Mouse (Mus musculus) gastrocnemius, postnatal 10 days (tissue): ENCODE data around the gene Erfe. TPM values are rescaled to one million over a fixed set of nuclear protein-coding genes. Genes with fewer than 3 reads are reported as not detected.

Experiments
- total RNA-seq, 2 experiments: library from RNA; stranded (reverse); gene quantifications; 2 replicates each; pipeline ENCODE4 v1.2.3; 2021

Erfe gene
- total RNA-seq, 2 experiments from 2014 or later: 1.1 to 1.3 TPM

Other genes starting within 250 kb of the Erfe start
- gene Rbm44, start 221.3 kb upstream of the Erfe start, total RNA-seq: under 1 TPM in 1 of 2 experiments, not detected in 1; 0.16 TPM
- 10 to 100 TPM; 43.7 to 47.1 TPM for gene Ramp1, start 186.6 kb upstream of the Erfe start, total RNA-seq
- gene Ube2f, start 116.1 kb upstream of the Erfe start, total RNA-seq: 10 to 100 TPM; 56.3 to 57.2 TPM
- gene Scly, start 68.1 kb upstream of the Erfe start, total RNA-seq: 10 to 100 TPM; 11.5 to 12.4 TPM
- gene Espnl, start 44.4 kb upstream of the Erfe start, total RNA-seq: under 1 TPM; 0.12 to 0.27 TPM
- 10 to 100 TPM; 70.3 to 75.2 TPM for gene Klhl30, start 15.4 kb upstream of the Erfe start, total RNA-seq
- 10 to 100 TPM; 48.2 to 49.3 TPM for gene Ilkap, start 32.4 kb downstream of the Erfe start, total RNA-seq
- 10 to 100 TPM; 19.8 to 21.4 TPM for gene Hes6, start 47.6 kb downstream of the Erfe start, total RNA-seq
- 1 to 10 TPM; 4.9 to 6.8 TPM for gene Per2, start 92.9 kb downstream of the Erfe start, total RNA-seq
- gene Traf3ip1, start 128.2 kb downstream of the Erfe start, total RNA-seq: 1 to 10 TPM; 3.4 to 3.8 TPM
- 10 to 100 TPM; 13.2 to 15.6 TPM for gene Asb1, start 174.1 kb downstream of the Erfe start, total RNA-seq